Mouse (Mus musculus): ENCODE results near the gene Snf8. TPM values are rescaled to one million over a fixed set of nuclear protein-coding genes. Genes with fewer than 3 reads are reported as not detected.
A peak's percentile ranks its signal among the peaks of the same experiment; 100 is the strongest.

Gene Snf8
- polyA plus RNA-seq, 1 experiment from 2014 or later, result 100 TPM

GRCm38 (mm10) chr11:96074351-96075176 lies 39.9 kb downstream of the Snf8 start:
- Histone ChIP-seq H3K9ac (peak overlapping the region; percentile 89), H3K27me3 (no peaks in the 10 kb centered on the region), H3K9me3 (replicated peaks) (no peaks in the 10 kb centered on the region), H3K4me2 (replicated peaks) (peak overlapping the region; percentile 77), H3K4me1 (peaks cover 14% of the 10 kb centered on the region), H3K27ac (replicated peaks) (no peak overlapping the region; the same call in 1 of the 2 replicates), H3K4me3 (replicated peaks) (peak overlapping the region; percentile 91), H3K36me3 (peaks cover 14% of the 10 kb centered on the region)
- WGBS, result 16% methylated on average over 17 of the region's 17 CpGs
- no peak for ATAC-seq (ENCODE audit: insufficient number of reproducible peaks, low FRiP score, low TSS enrichment, low read depth)

GRCm38 (mm10) chr11:96075177-96075508 lies 40.5 kb downstream of the Snf8 start:
- under 1% methylated on average over 15 of the region's 15 CpGs for WGBS
- Histone ChIP-seq H3K4me3 (replicated peaks) (peak overlapping the region; percentile 91), H3K27me3 (no peaks in the 10 kb centered on the region), H3K4me2 (replicated peaks) (peak overlapping the region; percentile 77), H3K9ac (peak overlapping the region; percentile 89), H3K4me1 (peaks cover 14% of the 10 kb centered on the region), H3K27ac (replicated peaks) (peak overlapping the region; percentile 76), H3K9me3 (replicated peaks) (no peaks in the 10 kb centered on the region), H3K36me3 (peaks cover 14% of the 10 kb centered on the region)
- no peak for ATAC-seq (ENCODE audit: insufficient number of reproducible peaks, low FRiP score, low TSS enrichment, low read depth)

- WGBS, result under 1% methylated on average over 37 of the region's 37 CpGs
- peak within 1 kb of the TSS; percentile 84 for H3K27ac ChIP-seq (replicated peaks)
These were observed 41.0 kb downstream of the Snf8 start, which contains the start of gene Atp5g1 for GRCm38 (mm10) chr11:96075509-96076220. Gene Atp5g1, minus strand, starts transcription at chr11:96075670.

GRCm38 (mm10) chr11:96076221-96077105 lies 41.8 kb downstream of the Snf8 start:
- H3K9ac ChIP-seq, result 0 out of 2 replicates have a peak overlapping the region, but pooled peaks have one; percentile 31
- peak overlapping the region; percentile 84 for H3K27ac ChIP-seq (replicated peaks)
- no peaks in the 10 kb centered on the region for H3K9me3 ChIP-seq (replicated peaks)
- H3K4me2 ChIP-seq (replicated peaks), result peak overlapping the region; percentile 77
- WGBS, result 58% methylated on average over 13 of the region's 13 CpGs
- no peaks in the 10 kb centered on the region for H3K27me3 ChIP-seq
- peaks cover 14% of the 10 kb centered on the region for H3K4me1 ChIP-seq
- no peak for ATAC-seq (ENCODE audit: insufficient number of reproducible peaks, low FRiP score, low TSS enrichment, low read depth)
- H3K4me3 ChIP-seq (replicated peaks), result peak overlapping the region; percentile 91
- peaks cover 5% of the 10 kb centered on the region; the same call in 1 of the 2 replicates for H3K36me3 ChIP-seq

More at GRCm38 (mm10) chr11:96075509-96076220, 41.0 kb downstream of the Snf8 start, which contains the start of gene Atp5g1:
- Histone ChIP-seq H3K9me3 (replicated peaks) (no peaks in the 10 kb centered on the region), H3K9ac (peak within 1 kb of the TSS; percentile 89), H3K36me3 (peaks cover 13% of the 10 kb centered on the region), H3K4me3 (replicated peaks) (peak within 1 kb of the TSS; percentile 91), H3K4me1 (peaks cover 14% of the 10 kb centered on the region), H3K27me3 (no peaks in the 10 kb centered on the region), H3K4me2 (replicated peaks) (peak within 1 kb of the TSS; percentile 77)
- peak; percentile 97 for ATAC-seq (ENCODE audit: insufficient number of reproducible peaks, low FRiP score, low TSS enrichment, low read depth)

GRCm38 (mm10) chr11:96080736-96081135 lies 46.1 kb downstream of the Snf8 start:
- no peak for ATAC-seq (ENCODE audit: insufficient number of reproducible peaks, low FRiP score, low TSS enrichment, low read depth)
- Histone ChIP-seq H3K4me3 (replicated peaks) (no peak overlapping the region), H3K9me3 (replicated peaks) (no peaks in the 10 kb centered on the region), H3K27me3 (no peaks in the 10 kb centered on the region), H3K9ac (no peak overlapping the region), H3K4me2 (replicated peaks) (no peak overlapping the region), H3K4me1 (no peaks in the 10 kb centered on the region), H3K27ac (replicated peaks) (no peak overlapping the region), H3K36me3 (no peaks in the 10 kb centered on the region)
- 71% methylated on average over 5 of the region's 5 CpGs for WGBS

GRCm38 (mm10) chr11:96082682-96083081 lies 48.0 kb downstream of the Snf8 start:
- Histone ChIP-seq H3K27ac (replicated peaks) (no peak overlapping the region), H3K9me3 (replicated peaks) (no peaks in the 10 kb centered on the region), H3K36me3 (no peaks in the 10 kb centered on the region), H3K9ac (no peak overlapping the region), H3K4me3 (replicated peaks) (no peak overlapping the region), H3K4me2 (replicated peaks) (no peak overlapping the region), H3K4me1 (no peaks in the 10 kb centered on the region), H3K27me3 (no peaks in the 10 kb centered on the region)
- ATAC-seq (ENCODE audit: insufficient number of reproducible peaks, low FRiP score, low TSS enrichment, low read depth), result no peak
- WGBS, result 69% methylated on average over 3 of the region's 3 CpGs

- Histone ChIP-seq H3K27ac (replicated peaks) (no peak overlapping the region), H3K9me3 (replicated peaks) (no peaks in the 10 kb centered on the region), H3K4me2 (replicated peaks) (no peak overlapping the region), H3K4me3 (replicated peaks) (no peak overlapping the region), H3K4me1 (no peaks in the 10 kb centered on the region), H3K36me3 (no peaks in the 10 kb centered on the region), H3K27me3 (peaks cover 3% of the 10 kb centered on the region; the same call in 1 of the 2 replicates), H3K9ac (no peak overlapping the region)
- WGBS, result 87% methylated on average over 6 of the region's 6 CpGs
- ATAC-seq (ENCODE audit: insufficient number of reproducible peaks, low FRiP score, low TSS enrichment, low read depth), result no peak
These were observed 53.3 kb downstream of the Snf8 start for GRCm38 (mm10) chr11:96087981-96088380.

- 53% methylated on average over 2 of the region's 2 CpGs for WGBS
- Histone ChIP-seq H3K4me2 (replicated peaks) (no peak overlapping the region), H3K9me3 (replicated peaks) (no peaks in the 10 kb centered on the region), H3K27me3 (peaks cover 5% of the 10 kb centered on the region; the same call in 1 of the 2 replicates), H3K27ac (replicated peaks) (no peak overlapping the region), H3K9ac (no peak overlapping the region), H3K36me3 (no peaks in the 10 kb centered on the region), H3K4me3 (replicated peaks) (no peak overlapping the region), H3K4me1 (no peaks in the 10 kb centered on the region)
- no peak for ATAC-seq (ENCODE audit: insufficient number of reproducible peaks, low FRiP score, low TSS enrichment, low read depth)
These were observed 56.4 kb downstream of the Snf8 start for GRCm38 (mm10) chr11:96091073-96091472.

GRCm38 (mm10) chr11:96092674-96093291 lies 58.1 kb downstream of the Snf8 start:
- Histone ChIP-seq H3K9ac (no peak overlapping the region), H3K27me3 (peaks cover 5% of the 10 kb centered on the region; the same call in 1 of the 2 replicates), H3K9me3 (replicated peaks) (no peaks in the 10 kb centered on the region), H3K36me3 (no peaks in the 10 kb centered on the region), H3K4me3 (replicated peaks) (no peak overlapping the region), H3K4me2 (replicated peaks) (no peak overlapping the region), H3K4me1 (no peaks in the 10 kb centered on the region), H3K27ac (replicated peaks) (0 out of 2 replicates have a peak overlapping the region, but pooled peaks have one; percentile 22)
- WGBS, result 32% methylated on average over 7 of the region's 7 CpGs
- ATAC-seq (ENCODE audit: insufficient number of reproducible peaks, low FRiP score, low TSS enrichment, low read depth), result no peak

- H3K27me3 ChIP-seq, result peaks cover 5% of the 10 kb centered on the region; the same call in 1 of the 2 replicates
- H3K9me3 ChIP-seq (replicated peaks), result no peaks in the 10 kb centered on the region
- 14% methylated on average over 3 of the region's 3 CpGs for WGBS
- ATAC-seq (ENCODE audit: insufficient number of reproducible peaks, low FRiP score, low TSS enrichment, low read depth), result no peak
- 0 out of 2 replicates have a peak overlapping the region, but pooled peaks have one; percentile 22 for H3K27ac ChIP-seq (replicated peaks)
- no peaks in the 10 kb centered on the region for H3K36me3 ChIP-seq
- no peaks in the 10 kb centered on the region for H3K4me1 ChIP-seq
- no peak overlapping the region for H3K9ac ChIP-seq
- H3K4me3 ChIP-seq (replicated peaks), result no peak overlapping the region
- no peak overlapping the region for H3K4me2 ChIP-seq (replicated peaks)
These were observed 58.7 kb downstream of the Snf8 start for GRCm38 (mm10) chr11:96093361-96093760.

Data from embryonic facial prominence, embryonic 15.5 days (tissue).